Mouse (Mus musculus) cerebellum, adult 2 months (tissue): ENCODE data around the gene Abo.

Experiments used
- CTCF ChIP-seq: fragments of 200-500 bp; IDR thresholded peaks from 2 replicates; pipeline ENCODE4 v1.5.1; 2011; ENCODE audit warnings: low read depth, mild to moderate bottlenecking, control low read depth, low read length, moderate library complexity, borderline replicate concordance; ENCODE audit not compliant: insufficient read depth
- POLR2A ChIP-seq: fragments of 200-500 bp; IDR thresholded peaks from 2 replicates; pipeline ENCODE4 v1.6.1; 2011; ENCODE audit warnings: low read length, control low read depth, borderline replicate concordance; ENCODE audit not compliant: insufficient read depth

- TF ChIP-seq POLR2A (no peak), CTCF (no peak)
Measured at GRCm38 (mm10) chr2:26914148-26914941, 49.6 kb upstream of the Abo start.
